45 mouse cellular contexts compared by ENCODE assay signal in the genomic region with DNA sequence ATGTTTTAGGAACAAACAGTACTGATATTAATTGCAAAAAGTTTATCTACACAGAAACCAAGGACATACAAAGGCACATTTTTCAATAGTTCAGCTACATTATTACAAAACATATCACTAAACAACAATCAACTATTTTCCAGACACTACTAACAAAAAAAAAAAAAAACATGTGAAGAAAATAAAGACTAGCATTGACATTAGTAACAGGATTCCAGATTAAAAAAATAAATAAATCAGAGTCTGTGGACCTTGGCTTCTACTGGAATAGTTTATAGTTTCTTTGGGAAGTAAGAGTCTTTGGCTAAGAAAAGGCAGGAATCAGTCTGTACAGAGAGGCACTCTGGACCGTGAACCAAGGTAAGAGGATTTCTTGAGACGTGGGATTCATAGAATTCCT. TPM values are rescaled to one million over a fixed set of nuclear protein-coding genes. Genes with fewer than 3 reads are reported as not detected.
"Had no signal": no experiment of that assay in that cellular context is flagged by ENCODE, and none has a peak within 500 bp of the region (broad histone marks: within the 10 kb centered on the region; RNA-seq: fewer than 3 reads in every experiment).

A gene (plus strand): TSS at position 301 of the 400 bp plus-strand sequence.

- H3K27ac ChIP-seq: heart, embryonic 10.5 days; heart, embryonic 13.5 days; heart, embryonic 15.5 days; hindbrain, embryonic 10.5 days; hindbrain, embryonic 12.5 days; hindbrain, embryonic 13.5 days; hindbrain, embryonic 14.5 days; hindbrain, embryonic 15.5 days; hindbrain, postnatal 0 days; intestine, embryonic 15.5 days; kidney, embryonic 15.5 days; kidney, postnatal 0 days; layer of hippocampus, adult 2 months had no signal

- H3K4me3 ChIP-seq: heart, embryonic 10.5 days; heart, embryonic 12.5 days; heart, embryonic 13.5 days; heart, embryonic 15.5 days; hindbrain, embryonic 10.5 days; hindbrain, embryonic 12.5 days; hindbrain, embryonic 13.5 days; hindbrain, embryonic 15.5 days; intestine, embryonic 15.5 days; kidney, embryonic 15.5 days; layer of hippocampus, adult 2 months had no signal

- H3K27me3 ChIP-seq: heart, embryonic 12.5 days; heart, embryonic 13.5 days; heart, embryonic 15.5 days; hindbrain, embryonic 12.5 days; hindbrain, embryonic 13.5 days; hindbrain, embryonic 15.5 days; intestine, embryonic 15.5 days; kidney, embryonic 15.5 days had no signal

- H3K4me1 ChIP-seq: heart, embryonic 10.5 days; heart, embryonic 12.5 days; heart, embryonic 13.5 days; heart, embryonic 15.5 days; hindbrain, embryonic 10.5 days; hindbrain, embryonic 12.5 days; hindbrain, embryonic 13.5 days; hindbrain, embryonic 15.5 days; intestine, embryonic 15.5 days; kidney, embryonic 15.5 days had no signal

- H3K36me3 ChIP-seq: heart, embryonic 10.5 days; heart, embryonic 12.5 days; heart, embryonic 13.5 days; heart, embryonic 15.5 days; hindbrain, embryonic 10.5 days; hindbrain, embryonic 12.5 days; hindbrain, embryonic 13.5 days; hindbrain, embryonic 15.5 days; intestine, embryonic 15.5 days; kidney, embryonic 15.5 days had no signal

- DNase-seq: heart, postnatal 10 days; heart, postnatal 14 days; heart, postnatal 36 days; heart, postnatal 4 days; kidney, adult 11 months; kidney, adult 18-20 months; kidney, adult 2 months; kidney, adult 8-10 months; kidney, adult 9 months; kidney, postnatal 10 days; kidney, postnatal 14 days; kidney, postnatal 25 days; kidney, postnatal 36 days; kidney, postnatal 4 days; layer of hippocampus, adult 9-11 months; layer of hippocampus, postnatal 36 days had no signal

RNA-seq across cellular contexts. Expression of the gene that starts here (rescaled TPM):
- total RNA-seq: heart, postnatal 10 days; heart, postnatal 14 days; heart, postnatal 25 days; heart, postnatal 36 days; heart, postnatal 4 days; hematopoietic stem cell, adult 5-6 weeks; hindbrain, postnatal 0 days; layer of hippocampus, adult 18-20 months; layer of hippocampus, adult 2 months; layer of hippocampus, adult 8-10 months; layer of hippocampus, postnatal 14 days; layer of hippocampus, postnatal 25 days; layer of hippocampus, postnatal 36 days had no signal
- polyA plus RNA-seq: heart, embryonic 10.5 days; heart, embryonic 12.5 days; heart, embryonic 13.5 days; heart, embryonic 14.5 days; heart, embryonic 15.5 days; heart, postnatal 0 days; hindbrain, embryonic 11.5 days; hindbrain, embryonic 13.5 days; inflammation-experienced regulatory T-cells, adult 6 months; intestine, embryonic 14.5 days; intestine, embryonic 15.5 days; intestine, embryonic 16.5 days; intestine, postnatal 0 days; kidney, adult 2 months; kidney, embryonic 14.5 days; kidney, embryonic 15.5 days; kidney, postnatal 0 days; large intestine, adult 2 months had no signal
